Mouse (Mus musculus) T-cell, adult 2 months (primary cell): ENCODE results near the gene Trmt1.
A peak's percentile ranks its signal among the peaks of the same experiment; 100 is the strongest.

Experiments
- DNase-seq: peaks from one replicate; pipeline ENCODE4 v3.0.0; 2022; ENCODE audit warnings: low spot score

The Trmt1 gene

GRCm38 (mm10) chr8:84731371-84732177 is 45.5 kb downstream of the Trmt1 start:
- no peak for DNase-seq

- DNase-seq, result no peak
Observed at GRCm38 (mm10) chr8:84732545-84732944, 46.4 kb downstream of the Trmt1 start.

GRCm38 (mm10) chr8:84732996-84733395 is 46.9 kb downstream of the Trmt1 start:
- DNase-seq, result no peak

- DNase-seq, result no peak
Observed at GRCm38 (mm10) chr8:84733959-84734358, 47.9 kb downstream of the Trmt1 start.

GRCm38 (mm10) chr8:84734680-84735079 is 48.6 kb downstream of the Trmt1 start:
- no peak for DNase-seq

GRCm38 (mm10) chr8:84735597-84735996 is 49.5 kb downstream of the Trmt1 start:
- no peak for DNase-seq

- no peak for DNase-seq
Observed at GRCm38 (mm10) chr8:84736521-84736920, 50.4 kb downstream of the Trmt1 start.

GRCm38 (mm10) chr8:84737608-84738007 is 51.5 kb downstream of the Trmt1 start:
- peak; percentile 81 for DNase-seq

GRCm38 (mm10) chr8:84738266-84738665 is 52.2 kb downstream of the Trmt1 start:
- DNase-seq, result no peak

- DNase-seq, result no peak
Observed at GRCm38 (mm10) chr8:84738715-84739400, 52.8 kb downstream of the Trmt1 start.

- no peak for DNase-seq
Observed at GRCm38 (mm10) chr8:84739401-84739742, 53.3 kb downstream of the Trmt1 start.

- DNase-seq, result no peak
Observed at GRCm38 (mm10) chr8:84740895-84741843, 55.1 kb downstream of the Trmt1 start.

- DNase-seq, result no peak
Observed at GRCm38 (mm10) chr8:84742171-84743053, 56.3 kb downstream of the Trmt1 start.

GRCm38 (mm10) chr8:84743054-84743415 is 56.9 kb downstream of the Trmt1 start:
- DNase-seq, result no peak

- no peak for DNase-seq
Observed at GRCm38 (mm10) chr8:84743517-84744420, 57.7 kb downstream of the Trmt1 start.

- peak; percentile 8 for DNase-seq
Observed at GRCm38 (mm10) chr8:84745032-84745925, 59.2 kb downstream of the Trmt1 start.
